Mouse (Mus musculus) ovary, postnatal 10 days (tissue): ENCODE measurements around the gene Ube2c.

Experiments
- DNase-seq: peaks from one replicate; pipeline ENCODE4 v3.0.0; 2022; ENCODE audit warnings: low spot score

Ube2c gene

GRCm38 (mm10) chr2:164823181-164823585, 53.5 kb downstream of the Ube2c start:
- no peak for DNase-seq

GRCm38 (mm10) chr2:164823969-164824368, 54.3 kb downstream of the Ube2c start:
- no peak for DNase-seq

GRCm38 (mm10) chr2:164825521-164825920, 55.8 kb downstream of the Ube2c start:
- no peak for DNase-seq

- DNase-seq, result no peak
Measured at GRCm38 (mm10) chr2:164827146-164827850, 57.6 kb downstream of the Ube2c start.
